Mouse (Mus musculus): ENCODE data around the gene Hdc.

GRCm38 (mm10) chr2:126623138-126623537 lies 4.0 kb upstream of the Hdc start:
- no peak for TF ChIP-seq CTCF (IDR thresholded peaks at IDR 0.05)
- no peak for TF ChIP-seq POLR2A (IDR thresholded peaks at IDR 0.05; ENCODE audit: insufficient read depth, low read depth, low read length)
- TF ChIP-seq EP300 (IDR thresholded peaks at IDR 0.05; ENCODE audit: insufficient read depth, low read depth, low read length): no peak

Data from heart, adult 2 months (tissue).